Mouse (Mus musculus): ENCODE data around the gene Fam167b. TPM values are rescaled to one million over a fixed set of nuclear protein-coding genes. Genes with fewer than 3 reads are reported as not detected.
"Not testable (repeated sequence)": the region's sequence is repeated elsewhere in the genome, so short reads cannot be mapped to it uniquely, and the experiment has no call there.

The Fam167b gene
- polyA plus RNA-seq, 1 experiment from 2014 or later = 1.4 TPM

DNA sequence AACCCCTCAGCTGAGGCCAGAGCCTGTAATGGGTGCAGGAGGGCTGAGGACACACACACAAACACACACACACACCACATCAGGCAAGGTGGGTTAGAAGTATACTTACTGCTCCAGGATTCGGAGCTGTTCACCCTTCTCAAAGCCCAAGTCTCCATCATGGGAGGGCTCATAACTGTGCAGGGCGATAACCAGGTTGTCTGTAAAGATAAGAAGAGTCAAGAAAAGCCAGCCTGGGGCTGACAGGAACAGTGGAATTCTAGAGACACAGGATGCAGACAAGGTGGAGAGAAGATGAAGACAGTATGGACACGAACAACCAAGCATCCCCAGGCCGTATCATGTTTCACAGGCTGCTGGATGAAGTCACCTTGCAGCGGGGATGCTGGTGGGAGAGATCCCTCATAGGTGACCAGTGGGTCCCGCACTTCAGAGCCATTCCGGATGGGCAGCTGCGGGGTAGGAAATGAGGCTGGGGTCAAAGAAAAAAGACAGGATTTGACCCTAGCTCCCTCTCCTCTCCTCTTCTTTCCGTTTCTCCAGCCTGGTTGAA, 21.0 kb downstream of the Fam167b start:
- H3K4me3 ChIP-seq (ENCODE audit: low read depth, low read length) = no peak overlapping the region
- no peak overlapping the region for H3K9ac ChIP-seq (ENCODE audit: low read depth, low read length)
- no peaks in the 10 kb centered on the region for H3K4me1 ChIP-seq (replicated peaks; ENCODE audit: control insufficient read depth, insufficient read depth, low read length)
- peak overlapping the region; percentile 79; the same call in 1 of the 2 replicates for H3K4me2 ChIP-seq (replicated peaks; ENCODE audit: low read depth)
- WGBS = 75% methylated on average over 9 of the region's 9 CpGs
- H3K27me3 ChIP-seq (replicated peaks; ENCODE audit: control insufficient read depth, insufficient read depth, low read length) = no peaks in the 10 kb centered on the region
- no peak overlapping the region for H3K27ac ChIP-seq (ENCODE audit: low read depth, low read length)
- TF ChIP-seq CTCF (IDR thresholded peaks at IDR 0.05; ENCODE audit: low read depth) = no peak
- no peaks in the 10 kb centered on the region for H3K36me3 ChIP-seq (ENCODE audit: control insufficient read depth, insufficient read depth)
- no peak for ATAC-seq
- no peaks in the 10 kb centered on the region for H3K9me3 ChIP-seq (ENCODE audit: control insufficient read depth)

DNA sequence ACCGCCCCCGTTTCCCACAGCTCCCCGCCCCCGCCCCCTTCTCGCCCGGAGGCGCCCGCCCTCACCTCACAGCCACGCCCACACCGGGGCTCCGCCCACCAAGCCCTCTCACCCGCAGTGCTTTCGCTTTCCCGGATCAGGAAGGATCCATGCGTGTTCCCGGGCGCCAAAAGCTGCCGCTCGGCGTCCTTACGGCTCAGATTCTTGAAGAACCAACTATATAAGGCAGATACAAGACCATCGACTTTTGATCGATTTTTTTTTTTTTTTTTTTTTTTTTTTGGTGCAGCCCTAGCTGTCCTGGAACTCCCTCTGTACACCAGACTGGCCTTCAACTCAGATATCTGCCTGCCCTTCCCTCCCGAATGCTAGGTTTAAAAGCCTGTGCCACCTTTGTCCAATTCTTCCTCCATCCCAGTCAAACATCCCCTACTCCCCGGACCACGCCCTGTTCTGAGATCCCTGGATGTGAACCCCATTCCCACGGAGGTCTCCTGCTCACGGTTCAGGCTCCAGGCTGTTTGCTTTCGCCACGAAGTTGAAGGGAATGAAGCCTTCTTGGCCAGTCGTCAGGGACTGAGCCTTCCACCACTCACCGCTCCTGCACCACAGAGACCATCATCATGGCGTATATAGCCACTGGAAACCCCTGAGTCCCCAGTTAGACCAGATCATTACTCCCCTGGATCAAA, 21.7 kb downstream of the Fam167b start:
- no peak for TF ChIP-seq CTCF (IDR thresholded peaks at IDR 0.05; ENCODE audit: low read depth)
- WGBS = 6% methylated on average over 33 of the region's 33 CpGs
- H3K9ac ChIP-seq (ENCODE audit: low read depth, low read length) = peak overlapping the region; percentile 57
- peak overlapping the region; percentile 41; the same call in 1 of the 2 replicates for H3K27ac ChIP-seq (ENCODE audit: low read depth, low read length)
- H3K4me2 ChIP-seq (replicated peaks; ENCODE audit: low read depth) = peak overlapping the region; percentile 79
- peak overlapping the region; percentile 42 for H3K4me3 ChIP-seq (ENCODE audit: low read depth, low read length)
- no peaks in the 10 kb centered on the region for H3K4me1 ChIP-seq (replicated peaks; ENCODE audit: control insufficient read depth, insufficient read depth, low read length)
- peak; percentile 85 for ATAC-seq
- no peaks in the 10 kb centered on the region for H3K9me3 ChIP-seq (ENCODE audit: control insufficient read depth)
- H3K27me3 ChIP-seq (replicated peaks; ENCODE audit: control insufficient read depth, insufficient read depth, low read length) = no peaks in the 10 kb centered on the region
- no peaks in the 10 kb centered on the region for H3K36me3 ChIP-seq (ENCODE audit: control insufficient read depth, insufficient read depth)

GRCm38 (mm10) chr4:129555862-129556531, 22.4 kb downstream of the Fam167b start:
- Histone ChIP-seq H3K9me3 (ENCODE audit: control insufficient read depth) (no peaks in the 10 kb centered on the region), H3K27me3 (replicated peaks; ENCODE audit: control insufficient read depth, insufficient read depth, low read length) (no peaks in the 10 kb centered on the region), H3K36me3 (ENCODE audit: control insufficient read depth, insufficient read depth) (no peaks in the 10 kb centered on the region), H3K4me2 (replicated peaks; ENCODE audit: low read depth) (peak overlapping the region; percentile 79), H3K4me1 (replicated peaks; ENCODE audit: control insufficient read depth, insufficient read depth, low read length) (no peaks in the 10 kb centered on the region), H3K27ac (ENCODE audit: low read depth, low read length) (peak overlapping the region; percentile 41; the same call in 1 of the 2 replicates), H3K9ac (ENCODE audit: low read depth, low read length) (peak overlapping the region; percentile 57), H3K4me3 (ENCODE audit: low read depth, low read length) (peak overlapping the region; percentile 42)
- TF ChIP-seq CTCF (IDR thresholded peaks at IDR 0.05; ENCODE audit: low read depth) = no peak
- peak; percentile 44 for ATAC-seq
- under 1% methylated on average over 24 of the region's 24 CpGs for WGBS

DNA sequence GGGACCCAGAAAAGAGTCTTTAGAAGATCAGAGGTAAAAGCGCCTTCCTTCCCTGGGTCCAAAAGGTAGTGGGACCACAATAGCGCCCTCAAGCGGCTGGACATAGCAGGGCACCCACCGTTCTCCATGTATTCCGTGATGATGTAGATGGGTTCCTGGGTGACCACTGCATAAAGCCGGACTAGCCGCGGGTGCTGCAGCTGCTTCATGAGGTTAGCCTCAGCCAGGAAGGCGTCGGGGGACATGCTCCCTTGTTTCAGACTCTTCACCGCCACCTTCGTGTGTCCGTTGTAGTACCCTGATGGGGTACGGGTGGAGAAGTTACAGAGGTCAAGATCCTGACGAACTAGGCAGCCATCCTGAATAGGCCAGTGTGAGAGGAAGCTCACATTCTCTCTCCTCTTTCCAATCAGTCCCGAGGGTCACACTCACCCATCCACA, 22.9 kb downstream of the Fam167b start:
- peak overlapping the region; percentile 42 for H3K4me3 ChIP-seq (ENCODE audit: low read depth, low read length)
- H3K4me2 ChIP-seq (replicated peaks; ENCODE audit: low read depth) = peak overlapping the region; percentile 79
- no peaks in the 10 kb centered on the region for H3K36me3 ChIP-seq (ENCODE audit: control insufficient read depth, insufficient read depth)
- no peaks in the 10 kb centered on the region for H3K27me3 ChIP-seq (replicated peaks; ENCODE audit: control insufficient read depth, insufficient read depth, low read length)
- no peak overlapping the region for H3K27ac ChIP-seq (ENCODE audit: low read depth, low read length)
- TF ChIP-seq CTCF (IDR thresholded peaks at IDR 0.05; ENCODE audit: low read depth) = peak; percentile 83
- ATAC-seq = peak; percentile 17; the same call in 1 of the 2 replicates
- no peaks in the 10 kb centered on the region for H3K9me3 ChIP-seq (ENCODE audit: control insufficient read depth)
- no peaks in the 10 kb centered on the region for H3K4me1 ChIP-seq (replicated peaks; ENCODE audit: control insufficient read depth, insufficient read depth, low read length)
- WGBS = 5% methylated on average over 16 of the region's 16 CpGs
- 0 out of 2 replicates have a peak overlapping the region, but pooled peaks have one; percentile 57 for H3K9ac ChIP-seq (ENCODE audit: low read depth, low read length)

DNA sequence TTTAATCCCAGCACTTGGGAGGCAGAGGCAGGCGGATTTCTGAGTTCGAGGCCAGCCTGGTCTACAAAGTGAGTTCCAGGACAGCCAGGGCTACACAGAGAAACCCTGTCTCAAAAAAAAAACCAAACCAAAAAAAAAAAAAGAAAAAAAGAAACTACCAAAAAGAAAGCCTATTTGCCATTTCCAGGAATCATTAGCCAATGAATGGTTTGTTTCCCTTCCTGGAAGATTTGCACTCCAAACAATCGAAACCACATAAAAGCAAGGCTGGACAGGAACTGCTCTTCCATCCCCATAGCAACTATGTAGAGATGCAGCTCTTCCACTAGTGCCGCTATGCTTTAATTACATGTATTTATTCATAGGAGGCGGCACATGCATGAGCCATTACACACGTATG, 23.8 kb downstream of the Fam167b start:
- H3K36me3 ChIP-seq (ENCODE audit: control insufficient read depth, insufficient read depth); H3K4me3 ChIP-seq (ENCODE audit: low read depth, low read length); H3K9me3 ChIP-seq (ENCODE audit: control insufficient read depth); H3K4me2 ChIP-seq (replicated peaks; ENCODE audit: low read depth); H3K9ac ChIP-seq (ENCODE audit: low read depth, low read length); H3K4me1 ChIP-seq (replicated peaks; ENCODE audit: control insufficient read depth, insufficient read depth, low read length); ATAC-seq; H3K27me3 ChIP-seq (replicated peaks; ENCODE audit: control insufficient read depth, insufficient read depth, low read length); H3K27ac ChIP-seq (ENCODE audit: low read depth, low read length): not testable (repeated sequence)
- 81% methylated on average over 4 of the region's 6 CpGs for WGBS

- Histone ChIP-seq H3K36me3 (ENCODE audit: control insufficient read depth, insufficient read depth) (no peaks in the 10 kb centered on the region), H3K4me2 (replicated peaks; ENCODE audit: low read depth) (no peak overlapping the region), H3K4me3 (ENCODE audit: low read depth, low read length) (no peak overlapping the region), H3K4me1 (replicated peaks; ENCODE audit: control insufficient read depth, insufficient read depth, low read length) (no peaks in the 10 kb centered on the region), H3K9ac (ENCODE audit: low read depth, low read length) (no peak overlapping the region), H3K9me3 (ENCODE audit: control insufficient read depth) (no peaks in the 10 kb centered on the region), H3K27ac (ENCODE audit: low read depth, low read length) (no peak overlapping the region), H3K27me3 (replicated peaks; ENCODE audit: control insufficient read depth, insufficient read depth, low read length) (no peaks in the 10 kb centered on the region)
- 74% methylated on average over 1 of the region's 1 CpGs for WGBS
- TF ChIP-seq CTCF (IDR thresholded peaks at IDR 0.05; ENCODE audit: low read depth) = no peak
- ATAC-seq = no peak
Measured at GRCm38 (mm10) chr4:129550295-129550694, 28.1 kb downstream of the Fam167b start.

Measured in intestine, postnatal 0 days (tissue).